Mouse (Mus musculus) sigmoid colon, adult 10 weeks (tissue): ENCODE results near the gene Abcb8. TPM values are rescaled to one million over a fixed set of nuclear protein-coding genes. Genes with fewer than 3 reads are reported as not detected.

Source experiments
- polyA plus RNA-seq: library from polyadenylated mRNA; stranded (reverse); fragments of 350-450 nt; fragmentation: Illumina TruSeq; extraction: RNeasy Lipid Tissue Mini Kit (QIAGEN cat#74804); gene quantifications from one replicate; pipeline ENCODE4 v1.2.3, GENCODE M21; 2014; ENCODE audit warnings: low read depth, low replicate concordance

The Abcb8 gene
- polyA plus RNA-seq, result 4.7 TPM

DNA sequence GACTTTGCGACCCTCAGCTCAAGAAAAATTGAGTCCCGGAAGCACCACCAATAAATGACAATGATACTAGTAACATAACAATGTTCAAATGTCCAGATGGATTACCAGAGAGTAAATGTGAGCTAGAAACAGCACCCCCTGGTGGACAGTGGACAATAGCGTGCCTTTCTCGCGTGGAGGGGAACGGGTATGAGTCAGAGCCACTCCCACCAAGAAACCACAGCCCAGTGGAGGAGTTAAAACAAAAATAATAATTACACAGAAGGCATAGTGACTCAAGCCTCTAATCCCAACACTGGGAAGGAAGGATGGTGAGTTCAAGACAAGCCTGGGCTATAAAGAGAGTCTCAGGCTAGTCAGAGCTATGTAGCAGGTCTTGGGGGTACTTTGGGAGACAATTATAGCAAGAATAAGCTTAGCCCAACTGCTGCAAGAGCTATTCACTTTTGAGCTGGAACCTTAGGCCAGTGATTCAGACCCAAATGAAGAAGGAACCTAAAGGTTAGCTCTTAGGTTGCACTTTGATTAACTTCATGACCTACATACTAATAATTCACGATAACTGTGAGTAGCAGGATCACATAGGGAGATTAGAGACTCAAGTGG is at the start of gene Abcb8:
TSS of gene Abcb8 (plus strand) at position 272 of the 606 bp plus-strand sequence.

DNA sequence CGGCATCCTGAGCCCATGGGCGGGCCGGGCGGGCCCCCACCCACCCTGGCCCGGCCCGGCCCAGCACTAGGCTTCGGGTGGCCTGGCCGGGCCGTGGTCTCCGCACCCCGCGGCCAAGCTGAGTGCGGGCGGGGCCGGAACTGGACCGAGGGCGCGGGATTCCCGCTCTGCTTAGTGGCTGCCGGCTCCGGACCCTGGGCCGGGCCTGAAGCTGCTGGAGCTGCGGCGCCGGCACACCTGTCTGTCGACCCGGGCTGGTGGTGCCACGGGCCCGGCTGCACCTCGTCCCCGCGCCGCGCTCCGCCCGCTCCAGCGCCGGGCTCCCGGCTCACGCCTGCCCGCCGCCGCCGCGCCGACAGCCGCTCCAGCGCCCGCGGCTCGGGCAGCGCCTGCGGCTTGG is 42.2 kb upstream of the Abcb8 start, which contains the start of gene Kcnh2:
TSS of gene Kcnh2 (minus strand) at position 327 of the 400 bp plus-strand sequence.

DNA sequence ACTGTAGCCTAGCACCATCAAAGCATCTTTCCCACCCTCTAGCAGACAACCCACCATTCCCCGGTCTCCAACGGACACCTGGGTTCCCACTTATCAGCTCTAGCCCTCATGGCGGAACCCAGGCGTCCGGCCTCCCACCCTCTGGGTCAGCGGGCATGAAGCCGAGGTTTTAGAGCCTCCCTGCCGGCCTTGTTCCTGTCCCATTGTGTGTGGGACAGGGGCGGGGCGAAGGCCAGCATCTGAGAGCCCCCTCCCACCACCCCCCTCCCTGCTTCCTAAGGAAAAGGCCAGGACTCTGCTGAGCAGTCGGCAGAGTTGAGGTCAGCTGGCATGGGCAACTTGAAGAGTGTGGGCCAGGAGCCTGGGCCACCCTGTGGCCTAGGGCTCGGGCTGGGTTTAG is 29.0 kb upstream of the Abcb8 start, which contains the start of gene Nos3:
TSS of gene Nos3 (plus strand) at position 303 of the 400 bp plus-strand sequence.

DNA sequence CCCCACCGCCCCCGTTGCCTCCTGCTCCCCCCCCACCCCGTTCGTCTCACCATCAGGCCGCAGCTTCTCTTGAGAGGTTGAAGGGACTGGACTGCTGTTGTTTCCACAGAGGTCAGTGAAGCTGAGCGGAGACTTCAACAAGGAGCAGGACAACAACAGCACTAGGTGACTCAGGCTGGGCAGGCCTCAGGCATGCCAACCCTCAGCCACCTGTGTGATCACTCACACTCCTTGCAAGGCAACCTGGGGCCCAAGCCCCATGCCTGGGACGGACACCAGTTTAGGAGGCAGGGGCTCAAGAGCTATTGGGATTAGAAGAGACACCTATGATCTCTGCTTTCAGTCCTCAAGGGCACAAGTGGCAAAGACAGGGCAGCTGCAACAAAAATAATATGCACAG is 1.6 kb upstream of the Abcb8 start, which contains the start of gene Atg9b:
TSS of gene Atg9b (minus strand) at position 280 of the 400 bp plus-strand sequence.

DNA sequence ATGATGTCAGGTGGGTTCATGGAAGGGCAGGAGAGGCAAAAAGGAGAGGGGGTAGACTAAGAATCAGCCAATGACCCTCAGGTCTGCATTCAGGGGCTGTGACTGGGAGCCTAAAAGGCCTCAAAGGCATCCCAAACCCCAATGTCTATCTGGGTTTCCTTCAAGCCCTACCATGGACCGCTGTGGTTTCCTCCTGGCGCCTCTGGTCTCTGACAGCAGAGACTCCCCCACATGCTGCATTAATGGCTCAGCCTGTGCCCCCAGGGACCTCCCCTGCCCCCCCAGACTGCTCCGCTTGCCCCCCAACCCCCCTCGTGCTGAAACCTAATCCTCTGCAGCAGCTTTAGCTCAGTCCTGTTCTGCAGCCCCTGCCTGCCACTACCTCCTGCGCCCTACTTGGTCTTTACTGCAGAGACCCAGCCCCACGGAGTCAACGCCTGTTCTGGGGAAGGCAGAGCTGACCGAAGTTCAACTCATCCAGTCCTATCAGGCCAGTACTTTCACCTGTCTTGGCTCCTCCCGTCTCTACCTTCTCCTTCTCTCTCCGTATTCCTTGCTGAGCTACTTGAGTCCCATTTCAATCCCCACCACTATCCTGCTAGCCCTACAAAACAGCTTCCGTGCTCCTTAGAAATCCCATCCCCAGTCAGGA is 19.7 kb downstream of the Abcb8 start, which contains the start of gene Asic3:
TSS of gene Asic3 (plus strand) at position 351 of the 652 bp plus-strand sequence.

DNA sequence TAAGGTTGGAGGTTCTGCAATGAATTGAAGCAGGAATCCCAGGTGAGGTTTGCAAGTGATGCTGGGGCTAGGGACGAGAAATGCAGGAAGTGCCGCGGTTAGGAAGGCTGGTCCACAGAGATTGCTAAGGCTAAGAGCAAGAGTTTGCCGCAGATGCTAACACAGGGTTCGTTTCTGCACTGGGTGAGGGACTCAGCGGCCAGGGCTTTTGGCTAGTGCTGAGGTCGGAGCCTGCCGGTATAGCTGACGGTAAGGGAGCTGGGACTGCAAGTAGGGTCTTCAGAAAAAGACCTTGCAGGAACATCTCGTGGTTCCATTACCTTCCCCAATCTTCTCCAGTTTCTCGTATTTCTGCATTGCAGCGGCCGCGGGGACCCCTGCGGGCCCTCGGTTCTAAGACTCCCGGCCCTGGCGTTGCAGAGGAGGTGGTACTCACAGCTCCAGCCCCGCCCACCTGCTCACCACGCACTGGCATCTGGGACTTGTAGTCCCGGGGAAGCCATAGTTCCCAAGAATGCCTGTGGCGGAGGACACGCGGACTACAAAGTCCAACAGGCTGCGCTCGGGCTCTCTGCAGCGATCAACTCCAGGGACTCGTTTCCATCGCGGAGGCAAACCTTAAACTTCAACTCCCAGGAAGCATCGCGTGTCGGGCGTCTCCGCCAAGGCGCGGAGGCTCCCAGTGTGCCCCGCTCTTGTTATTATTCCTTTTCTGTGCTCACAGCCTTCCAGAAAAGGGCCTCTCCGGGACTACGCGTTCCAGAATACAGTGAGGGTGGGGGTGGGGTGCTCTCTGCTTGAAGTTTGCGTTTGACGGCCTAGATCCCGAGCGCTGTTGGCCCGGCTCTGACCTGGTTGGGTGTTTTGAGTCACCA is 29.9 kb downstream of the Abcb8 start, which contains the start of the genes Cdk5 and Slc4a2:
TSS of gene Cdk5 (minus strand) at position 402 of the 875 bp plus-strand sequence.
TSS of gene Slc4a2 (plus strand) at position 709 of the 875 bp plus-strand sequence.

DNA sequence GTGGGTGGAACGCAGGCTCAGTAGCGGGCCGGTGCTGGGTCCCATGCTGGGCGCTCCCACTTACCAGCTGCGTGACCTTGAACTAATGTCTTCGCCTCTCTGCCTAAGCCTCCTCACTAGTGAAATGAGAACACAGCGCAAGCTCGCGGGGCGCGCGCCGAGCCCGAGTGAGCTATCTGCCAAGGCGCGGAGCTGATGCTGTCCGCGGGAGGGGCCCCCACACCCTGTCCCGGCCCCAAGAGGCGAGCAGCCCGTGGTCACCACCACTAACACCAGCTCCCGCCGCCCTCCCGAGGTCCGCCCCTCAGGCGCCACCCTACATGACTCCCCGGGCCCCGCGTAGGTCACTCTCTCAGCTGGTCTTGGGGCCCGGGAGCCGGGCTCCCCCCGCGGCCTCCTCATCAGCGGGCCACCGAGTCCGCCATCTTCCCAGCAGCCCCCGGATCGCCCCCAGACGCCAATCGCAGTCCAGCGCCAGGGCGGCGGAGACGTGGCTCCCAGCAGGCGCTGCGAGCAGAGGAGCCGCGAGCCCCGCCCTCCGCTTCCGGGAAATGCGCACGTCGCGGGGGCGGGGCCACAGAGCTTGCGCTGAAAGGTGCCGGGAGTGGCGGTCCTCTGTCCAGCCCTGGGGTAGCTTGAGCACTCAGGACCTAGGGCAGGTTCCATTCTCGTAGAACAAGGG is 51.4 kb downstream of the Abcb8 start, which contains the start of gene Fastk:
TSS of gene Fastk (minus strand) at position 542 of the 682 bp plus-strand sequence.

DNA sequence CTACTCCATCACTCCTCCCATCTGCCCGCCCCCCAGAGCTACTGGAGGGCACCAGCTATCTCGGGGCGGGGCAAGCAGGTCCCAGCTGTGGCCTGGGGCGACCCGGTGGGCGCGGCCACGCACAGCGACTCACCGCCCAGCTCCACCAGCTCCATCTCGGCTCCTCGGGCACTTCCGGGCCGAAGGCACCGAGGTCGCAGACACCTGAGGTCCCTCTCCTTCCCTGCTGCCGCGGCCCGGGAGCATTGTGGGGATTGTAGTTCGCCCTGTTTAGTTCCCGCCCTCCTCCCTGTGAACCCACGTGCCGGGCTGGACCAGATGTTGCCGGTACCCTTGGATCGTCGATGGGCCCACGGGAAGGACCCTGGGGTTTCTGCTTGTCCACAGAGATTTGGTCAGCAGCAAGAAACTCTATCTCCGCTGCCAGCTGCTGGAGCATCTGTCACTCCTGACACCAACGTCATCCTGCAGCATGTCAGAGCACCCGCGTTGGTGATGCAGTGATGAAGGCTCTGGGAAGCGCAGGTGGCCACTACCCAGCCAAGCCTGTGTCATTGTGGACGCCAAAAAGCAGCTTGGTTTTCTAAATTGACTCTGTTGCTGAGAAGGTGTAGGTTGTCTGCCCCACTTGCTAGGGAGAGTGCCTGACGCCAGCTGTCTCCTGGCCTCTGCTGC is 54.3 kb downstream of the Abcb8 start, which contains the start of gene Tmub1:
TSS of gene Tmub1 (minus strand) at position 231 of the 675 bp plus-strand sequence.

DNA sequence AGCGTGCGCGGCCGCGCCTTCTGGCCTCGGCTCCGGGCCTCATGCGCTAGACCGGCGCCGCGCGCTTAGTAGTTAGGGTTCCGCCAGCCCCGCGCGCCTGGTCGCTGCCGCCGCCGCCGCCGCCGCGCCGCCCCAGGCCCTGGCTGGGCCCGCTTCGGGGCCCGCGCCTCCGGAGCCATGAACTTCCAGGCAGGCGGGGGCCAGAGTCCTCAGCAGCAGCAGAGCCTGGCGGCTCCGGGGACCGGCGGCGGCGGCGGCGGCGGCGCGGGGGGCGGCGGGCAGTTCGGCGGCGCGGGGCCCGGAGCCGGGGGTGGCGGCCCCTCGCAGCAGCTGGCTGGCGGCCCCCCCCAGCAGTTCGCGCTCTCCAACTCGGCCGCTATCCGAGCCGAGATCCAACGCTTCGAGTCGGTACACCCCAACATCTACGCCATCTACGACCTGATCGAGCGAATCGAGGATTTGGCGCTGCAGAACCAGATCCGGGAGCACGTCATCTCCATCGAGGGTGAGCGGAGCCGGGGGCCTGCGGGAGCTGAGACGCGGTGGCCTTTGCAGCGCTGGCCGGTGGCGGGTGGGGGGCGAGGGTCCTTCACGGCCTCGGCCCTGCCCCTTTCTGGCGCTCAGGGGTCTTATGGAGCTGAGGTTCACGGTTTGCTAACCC is 58.7 kb downstream of the Abcb8 start, which contains the start of gene Agap3:
TSS of gene Agap3 (plus strand) at position 148 of the 661 bp plus-strand sequence.

Other genes starting within 250 kb of the Abcb8 start
- gene Nupl2, start 228.7 kb upstream of the Abcb8 start, polyA plus RNA-seq, result 7.7 TPM
- gene Kcnh2, start 42.1 kb upstream of the Abcb8 start, polyA plus RNA-seq, result 0.47 TPM
- not detected for gene Nos3, start 28.9 kb upstream of the Abcb8 start, polyA plus RNA-seq
- gene Atg9b, start 1.5 kb upstream of the Abcb8 start, polyA plus RNA-seq, result not detected
- gene Asic3, start 19.7 kb downstream of the Abcb8 start, polyA plus RNA-seq, result not detected
- 18.5 TPM for gene Cdk5, start 29.9 kb downstream of the Abcb8 start, polyA plus RNA-seq
- gene Slc4a2, start 30.2 kb downstream of the Abcb8 start, polyA plus RNA-seq, result 32.6 TPM
- gene Fastk, start 51.6 kb downstream of the Abcb8 start, polyA plus RNA-seq, result 6.5 TPM
- 1.5 TPM for gene Tmub1, start 54.2 kb downstream of the Abcb8 start, polyA plus RNA-seq
- 1.6 TPM for gene Agap3, start 58.5 kb downstream of the Abcb8 start, polyA plus RNA-seq
- gene Gbx1, start 133.5 kb downstream of the Abcb8 start, polyA plus RNA-seq, result not detected
- gene Asb10, start 147.3 kb downstream of the Abcb8 start, polyA plus RNA-seq, result not detected
- not detected for gene 4931409K22Rik, start 163.1 kb downstream of the Abcb8 start, polyA plus RNA-seq
- 6.9 TPM for gene Abcf2, start 183.8 kb downstream of the Abcb8 start, polyA plus RNA-seq
- 0.79 TPM for gene Chpf2, start 193.1 kb downstream of the Abcb8 start, polyA plus RNA-seq
- gene Smarcd3, start 230.7 kb downstream of the Abcb8 start, polyA plus RNA-seq, result 1.2 TPM